Mouse (Mus musculus) adrenal gland, adult (tissue): ENCODE results near the gene Smc1b.

Experiments
- DNase-seq, 2 experiments: peaks; one replicate each; pipeline ENCODE4 v3.0.0; 2022 to 2023; ENCODE audit warnings: low spot score in 1 of 2; ENCODE audit not compliant: inconsistent age in 2 of 2

The Smc1b gene

DNA sequence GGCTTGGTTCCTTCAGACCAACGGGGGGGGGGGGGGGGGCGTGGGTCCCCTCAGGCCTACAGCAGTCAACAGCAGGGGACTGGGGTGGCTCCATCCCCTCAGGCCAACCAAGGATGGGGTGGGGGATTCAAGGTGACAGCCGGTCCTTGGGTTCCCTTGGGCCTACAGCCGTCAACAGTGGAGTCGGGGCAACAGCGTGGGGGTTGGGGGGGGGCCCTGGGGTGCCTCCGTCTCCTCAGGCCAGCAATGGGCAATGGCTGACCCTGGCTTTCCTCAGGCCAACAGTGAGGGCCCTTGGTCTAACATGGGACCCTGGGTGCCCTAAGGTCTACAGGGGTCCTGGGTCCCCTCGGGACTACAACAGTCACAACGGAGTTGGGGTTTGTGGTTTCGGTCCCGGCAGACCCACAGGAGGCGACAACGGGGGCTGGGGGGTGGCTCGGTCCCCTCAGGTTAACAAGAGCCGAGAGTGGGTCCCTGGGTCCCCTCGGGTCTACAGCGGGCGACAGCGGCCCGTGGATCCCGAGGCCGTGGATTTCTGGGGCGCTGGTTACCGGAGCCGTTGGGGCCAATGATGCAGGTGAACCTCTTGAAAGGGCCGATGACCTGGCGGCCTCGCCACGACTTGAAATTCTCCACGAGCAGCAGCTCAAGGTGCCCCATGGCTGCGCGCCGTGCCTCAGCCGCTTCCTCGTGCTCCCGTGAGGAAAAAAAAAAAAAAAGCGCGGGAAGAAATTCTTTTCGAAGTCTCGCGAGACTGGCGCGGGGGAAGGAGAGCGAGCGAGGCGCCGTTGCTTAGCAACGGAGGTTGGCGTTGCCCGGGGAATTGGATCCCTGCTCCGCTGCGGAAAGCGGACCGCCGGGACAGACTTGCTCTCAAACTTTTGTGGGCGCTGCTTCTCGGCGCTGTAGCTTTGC, at the start of gene Smc1b, which contains the start of gene Ribc2:
Smc1b (minus strand) TSS at position 690 of the 918 bp plus-strand sequence.
Ribc2 (plus strand) TSS at position 804 of the 918 bp plus-strand sequence.
- peak; percentile 36 to 69 for DNase-seq

DNA sequence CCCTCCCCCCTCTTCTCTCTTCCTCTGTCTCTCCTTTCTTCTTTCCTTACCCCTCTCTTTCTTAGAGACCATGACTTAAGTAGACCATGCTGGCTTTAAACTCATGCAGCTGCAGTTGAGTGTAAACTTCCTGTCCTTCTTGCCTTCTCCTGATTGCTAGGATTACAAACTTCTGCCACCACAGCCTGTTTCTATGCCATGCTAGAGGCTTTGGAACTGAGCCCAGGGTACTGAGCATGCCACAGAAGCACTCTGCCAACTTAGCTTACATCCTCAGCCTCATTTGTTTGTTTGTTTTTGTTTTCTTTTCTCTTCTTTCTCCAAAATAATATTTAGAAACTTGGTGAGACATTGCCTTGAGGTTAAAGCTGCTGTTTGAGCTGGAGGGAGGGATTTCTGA, 48.6 kb upstream of the Smc1b start:
- no peak for DNase-seq

DNA sequence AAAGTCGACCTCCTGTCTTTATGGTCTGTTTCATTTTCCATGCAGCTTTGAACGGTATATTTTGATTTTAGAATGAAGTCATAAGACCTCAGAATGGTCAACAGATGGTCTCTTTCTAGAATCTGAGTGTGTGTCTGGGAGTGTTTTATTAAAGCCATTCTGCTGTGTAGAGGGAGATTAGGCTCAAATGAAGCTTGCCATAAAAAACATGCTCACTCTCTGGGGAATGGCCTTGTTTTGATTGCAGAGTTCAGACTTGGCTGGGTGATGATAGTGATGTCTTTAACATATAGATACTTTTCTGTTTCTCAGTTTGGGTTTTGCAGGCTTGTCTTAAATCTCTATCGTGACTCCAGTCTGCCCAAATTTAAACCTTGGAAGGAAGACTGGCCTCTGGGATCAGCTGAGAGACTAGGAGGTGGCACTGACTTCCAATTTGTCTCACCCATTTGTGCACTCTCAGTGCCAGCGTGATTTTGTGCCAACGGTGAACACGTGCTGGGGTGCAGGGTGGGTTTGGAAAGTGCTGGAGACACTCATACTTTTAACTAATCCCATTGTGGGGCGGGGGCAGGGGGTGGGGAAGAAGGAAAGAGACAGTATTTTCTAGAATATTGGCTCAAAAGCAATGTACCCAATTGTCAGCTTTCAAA, 47.9 kb upstream of the Smc1b start:
- DNase-seq, result no peak

DNA sequence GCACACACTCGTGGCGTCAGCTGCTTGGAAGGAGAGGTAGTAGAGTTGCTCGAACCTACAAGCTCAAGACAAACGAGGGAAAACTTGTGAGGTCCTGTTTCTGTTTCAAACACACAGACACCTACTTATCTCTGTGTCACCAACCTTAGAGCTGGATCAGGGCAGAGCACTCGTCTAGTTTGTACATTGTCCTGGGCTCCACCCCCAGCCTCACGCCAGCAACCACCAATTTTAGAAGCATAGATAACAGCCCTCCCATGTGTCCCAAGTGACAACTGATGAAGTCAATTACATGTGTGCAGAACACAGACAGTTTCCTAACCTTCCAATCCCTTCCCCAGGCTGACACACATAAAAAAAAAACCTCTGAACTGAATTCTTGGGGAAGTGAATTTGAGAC, 46.4 kb upstream of the Smc1b start:
- DNase-seq, result no peak

DNA sequence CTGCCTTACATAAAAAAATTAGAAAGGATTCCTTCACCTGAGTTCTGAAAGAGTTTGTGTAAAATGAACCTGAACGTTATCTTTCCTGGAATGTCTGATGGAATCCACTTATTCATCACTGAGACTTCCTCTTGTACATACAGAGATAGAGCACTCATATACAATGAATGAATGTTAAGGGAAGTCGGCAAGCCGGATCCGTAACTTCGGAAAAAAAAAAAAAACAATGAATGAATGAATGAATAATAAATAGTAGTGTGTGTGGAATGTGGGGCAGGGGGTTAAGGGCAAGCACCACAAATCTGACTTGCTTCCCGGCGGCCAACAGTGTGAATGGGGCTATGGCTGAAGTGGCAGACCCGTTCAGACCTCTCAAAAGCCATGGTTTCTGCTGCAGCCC, 45.8 kb upstream of the Smc1b start:
- peak in 1 of 2 experiments; percentile 23 for DNase-seq

DNA sequence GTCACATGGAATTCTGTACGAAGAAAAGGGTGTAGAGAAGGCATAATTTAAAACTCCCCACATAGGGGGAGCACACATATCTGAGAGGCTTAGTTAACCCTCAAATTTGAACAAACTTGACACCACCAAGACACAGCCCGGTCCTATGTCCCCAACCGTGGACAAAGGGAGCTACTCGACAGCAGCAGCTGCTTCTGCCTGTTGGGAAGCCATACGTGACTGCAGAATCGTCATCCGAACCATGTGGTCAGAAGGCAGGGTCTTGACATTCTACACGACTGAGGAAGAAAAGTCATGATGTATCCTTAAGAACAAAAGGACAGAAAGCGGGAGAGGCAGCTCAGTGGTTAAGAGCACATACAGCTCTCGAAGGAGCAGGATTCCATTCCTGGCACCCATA, 42.3 kb upstream of the Smc1b start:
- no peak for DNase-seq

DNA sequence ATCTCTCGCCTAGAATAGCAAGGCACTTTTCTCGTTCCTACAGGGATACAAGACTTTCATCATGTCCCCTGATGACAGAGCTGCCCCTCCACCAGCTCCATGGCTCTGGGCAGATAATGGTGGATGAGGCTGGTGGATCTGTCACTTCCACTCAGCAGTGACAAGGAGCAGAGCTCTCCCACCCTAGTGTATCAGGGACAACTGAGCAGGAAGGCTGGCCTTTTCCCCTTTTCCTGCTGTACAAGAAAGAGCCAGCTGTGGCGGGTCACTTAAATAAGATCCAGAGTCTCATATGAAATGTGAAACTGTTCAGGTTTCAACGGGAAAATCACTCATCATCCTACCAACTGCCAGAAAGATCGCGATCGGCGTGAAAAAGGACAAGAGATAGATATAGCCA, 41.7 kb upstream of the Smc1b start:
- DNase-seq, result peak in 1 of 2 experiments; percentile 29

DNA sequence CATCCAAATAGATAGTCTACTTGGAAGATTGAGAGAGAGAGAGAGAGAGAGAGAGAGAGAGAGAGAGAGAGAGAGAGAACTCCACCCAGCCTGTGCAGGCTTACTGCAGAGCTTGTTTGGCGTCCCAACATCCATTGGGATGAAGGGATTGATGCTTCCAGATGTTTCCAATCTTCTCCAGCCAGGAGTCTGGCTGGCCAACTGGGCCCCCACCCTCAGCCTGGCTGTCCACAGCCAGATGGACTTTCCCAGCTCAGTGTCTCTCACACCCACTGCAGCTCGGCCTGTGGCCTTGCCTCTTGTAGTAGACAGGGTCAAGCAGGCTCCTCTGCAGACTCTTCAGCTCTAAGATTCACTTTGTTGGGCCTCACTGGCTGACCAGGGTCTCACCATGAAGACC, 40.3 kb upstream of the Smc1b start:
- DNase-seq, result no peak

DNA sequence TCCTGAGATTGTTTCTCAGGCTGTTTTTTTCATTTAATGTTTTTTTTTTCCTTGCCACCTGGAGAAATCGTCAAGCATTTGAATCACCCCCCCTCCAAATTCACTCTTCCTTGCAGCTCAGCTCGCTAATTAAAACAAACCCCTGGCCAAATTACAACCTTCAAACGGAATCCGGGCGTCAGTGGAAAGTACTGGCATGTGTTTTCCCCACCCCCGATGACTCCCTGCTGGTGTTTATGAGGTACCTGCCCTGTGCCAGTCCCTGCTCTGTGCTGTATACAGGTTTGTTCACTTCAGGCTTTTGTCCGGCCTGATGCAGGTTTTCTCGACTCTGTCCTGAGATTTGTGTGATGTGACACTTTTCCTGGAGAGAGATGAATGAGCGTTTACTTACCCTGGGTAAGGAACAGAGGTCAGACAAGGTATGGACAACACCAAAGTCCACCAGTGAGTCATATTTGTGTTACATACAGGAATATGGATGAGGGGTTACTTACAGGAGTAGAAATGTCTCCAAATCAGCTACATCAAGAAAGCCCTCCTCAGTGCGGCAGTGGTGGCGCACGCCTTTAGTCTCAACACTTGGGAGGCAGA, 35.4 kb upstream of the Smc1b start:
- DNase-seq, result no peak

DNA sequence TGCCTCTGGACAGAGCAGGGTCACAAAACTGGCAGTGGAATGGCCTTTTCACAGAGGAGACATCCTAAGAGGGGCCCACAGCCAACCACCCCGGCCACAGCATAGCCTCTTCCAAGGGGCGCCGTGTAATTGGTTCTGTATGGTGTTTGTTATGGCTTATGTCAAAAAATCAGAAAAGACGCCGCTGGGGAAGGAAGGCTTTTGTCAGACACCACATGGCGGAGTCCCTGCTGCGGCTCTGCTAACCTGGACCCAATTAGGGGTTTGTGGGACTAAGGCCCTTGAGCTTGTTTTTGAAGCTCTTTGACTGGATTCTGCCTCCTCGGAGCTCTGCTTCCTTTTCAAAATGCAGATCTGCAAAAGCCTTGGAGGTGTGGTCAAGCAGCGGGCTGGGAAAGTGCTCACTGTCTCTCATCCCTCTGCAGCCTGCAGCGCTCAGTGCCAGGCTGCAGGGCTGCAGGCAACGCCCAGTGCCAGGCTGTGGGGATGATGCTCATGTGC, 34.7 kb upstream of the Smc1b start:
- DNase-seq, result no peak

DNA sequence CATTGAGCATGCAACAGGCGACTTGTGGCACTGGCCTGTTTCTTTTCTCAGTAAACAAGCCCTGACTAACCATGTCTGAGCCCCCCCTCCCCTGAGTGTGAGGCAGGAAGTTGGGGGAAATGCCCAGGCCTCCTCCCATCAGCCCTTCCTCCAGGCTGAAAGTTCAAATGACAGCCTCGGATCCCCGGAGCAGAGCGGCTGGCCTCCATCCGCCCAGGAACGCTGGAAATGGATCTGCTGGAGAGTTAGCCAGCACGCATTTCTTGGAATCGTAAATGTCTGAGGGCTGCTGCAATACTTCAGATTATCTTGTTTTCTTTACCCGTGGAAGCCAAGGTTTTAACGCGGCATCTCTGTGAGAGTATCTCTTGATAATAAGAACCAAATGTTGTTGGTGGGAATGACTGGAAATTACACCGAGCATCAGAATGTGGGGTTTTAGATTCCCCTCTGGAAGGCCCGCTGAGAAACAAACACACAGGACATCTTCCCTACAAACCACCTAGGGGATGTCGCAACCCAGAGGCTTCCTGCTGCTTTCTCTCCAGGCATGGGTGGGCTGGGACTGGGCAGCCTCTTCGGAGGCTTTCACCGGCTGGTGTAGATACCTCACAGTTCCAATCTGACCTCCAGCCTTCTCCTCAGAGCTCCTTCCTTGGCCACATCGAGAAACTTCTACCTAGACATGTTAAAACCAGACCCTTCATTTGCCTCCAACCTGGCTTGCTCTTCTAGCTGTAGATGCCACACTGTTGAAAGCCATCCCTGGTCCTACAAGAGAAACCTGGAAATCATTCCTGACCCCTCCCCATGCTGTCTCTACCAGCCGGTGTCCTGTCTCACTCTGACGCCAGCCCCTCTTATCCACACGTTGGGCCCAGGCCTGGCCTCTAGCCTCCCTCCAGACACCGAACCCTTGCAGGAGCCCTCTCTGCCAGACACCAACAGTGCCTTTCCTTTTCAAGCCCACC, 31.2 kb upstream of the Smc1b start:
- no peak for DNase-seq

DNA sequence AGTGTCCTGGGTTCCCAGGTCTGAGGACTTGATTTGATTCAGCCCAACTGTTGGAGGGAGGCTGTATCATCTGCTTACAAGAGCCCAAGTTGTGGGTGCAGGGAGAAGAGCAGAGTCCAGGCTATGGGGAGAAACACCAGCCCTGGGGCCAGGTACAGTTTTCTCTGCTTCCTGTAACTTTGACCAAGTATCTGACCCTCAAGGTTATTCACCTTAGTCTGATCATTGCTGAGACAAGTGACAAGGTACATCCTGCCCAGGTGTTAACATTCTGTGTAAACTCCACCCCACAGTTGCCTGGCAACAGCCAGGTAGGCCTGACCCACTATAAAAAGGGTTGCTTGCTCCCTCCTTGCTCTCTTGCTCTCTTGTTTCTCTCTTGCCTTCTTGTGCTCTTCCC, 29.7 kb upstream of the Smc1b start:
- no peak for DNase-seq

DNA sequence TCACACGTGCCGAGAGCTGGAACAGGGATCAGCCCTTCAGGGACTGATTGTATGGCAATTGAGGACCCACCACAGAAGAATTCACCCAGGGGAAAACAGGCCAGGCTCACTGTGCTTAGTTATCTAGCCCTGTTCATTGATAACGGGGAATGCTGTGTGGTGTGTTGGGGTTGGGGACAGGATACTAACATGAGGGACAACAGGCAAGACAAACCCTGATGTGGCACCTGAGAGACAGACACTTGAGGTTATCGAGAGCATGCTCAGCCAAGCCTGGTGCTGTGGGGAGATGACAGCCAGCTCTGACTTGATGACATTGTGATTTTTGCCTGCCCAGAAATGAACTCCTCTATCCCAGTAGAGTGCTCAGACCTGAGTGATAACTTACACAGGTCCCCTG, 24.4 kb upstream of the Smc1b start:
- DNase-seq, result no peak

DNA sequence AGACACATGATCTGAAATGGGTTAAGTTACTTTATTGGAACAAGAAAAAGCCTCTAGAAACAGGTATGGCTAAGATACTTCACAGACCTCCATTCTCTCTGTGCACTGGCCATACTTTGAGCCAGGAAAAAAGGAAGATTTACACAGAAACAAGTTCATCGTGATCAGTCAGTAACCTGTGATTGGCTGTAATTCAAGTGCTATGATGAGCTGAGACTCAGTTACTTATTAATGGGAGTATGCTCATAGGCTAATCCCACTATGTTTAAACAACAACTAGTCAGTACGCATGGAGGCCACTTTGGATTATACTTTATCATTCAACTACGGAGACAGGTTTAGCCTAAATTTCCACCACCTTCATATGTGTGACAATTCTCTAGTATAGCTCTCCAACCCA, 22.3 kb upstream of the Smc1b start:
- no peak for DNase-seq

DNA sequence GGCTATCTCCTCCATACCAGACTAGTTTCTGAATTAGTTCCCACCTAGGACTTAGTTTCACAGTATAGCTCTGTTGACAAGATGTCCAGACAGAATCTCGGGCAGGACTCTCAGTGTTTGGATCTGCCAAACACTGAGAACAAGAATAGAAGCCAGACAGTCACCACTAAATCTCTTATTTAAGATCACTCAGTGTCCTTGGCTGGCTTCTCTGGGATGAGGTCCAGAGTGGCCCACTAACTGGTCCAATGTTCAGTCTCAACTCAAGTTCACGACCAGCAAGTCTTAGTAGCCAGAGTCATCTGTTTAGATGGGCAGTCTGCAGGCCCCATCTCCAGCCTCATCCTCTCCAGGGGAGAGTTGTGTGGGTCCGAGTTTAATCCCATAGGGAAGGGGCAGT, 20.8 kb upstream of the Smc1b start:
- DNase-seq, result peak in 1 of 2 experiments; percentile 35

DNA sequence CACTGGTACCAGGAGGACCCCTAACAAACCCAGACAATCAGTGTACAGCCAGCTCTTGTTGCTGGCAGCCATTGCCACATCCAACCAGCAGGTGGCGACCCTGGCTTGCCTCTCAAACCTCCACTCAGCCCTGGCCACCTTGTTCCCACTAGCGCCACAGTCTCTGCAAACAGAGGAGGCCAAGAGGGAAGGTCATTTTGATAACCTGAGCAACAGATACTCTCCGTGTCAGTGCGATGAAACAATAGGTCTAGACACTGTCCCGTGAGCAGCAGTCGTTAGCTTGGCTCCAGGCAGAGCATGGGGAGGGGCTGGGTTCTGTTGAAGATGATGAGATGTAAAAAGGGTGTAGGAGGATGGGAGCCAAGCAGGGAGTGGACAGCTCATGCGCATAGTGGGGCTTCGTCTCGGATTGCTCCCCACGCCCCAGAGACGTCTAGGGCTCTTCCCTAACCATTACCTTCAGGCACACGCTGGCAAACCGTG, 19.7 kb upstream of the Smc1b start:
- DNase-seq, result peak; percentile 66 to 85

DNA sequence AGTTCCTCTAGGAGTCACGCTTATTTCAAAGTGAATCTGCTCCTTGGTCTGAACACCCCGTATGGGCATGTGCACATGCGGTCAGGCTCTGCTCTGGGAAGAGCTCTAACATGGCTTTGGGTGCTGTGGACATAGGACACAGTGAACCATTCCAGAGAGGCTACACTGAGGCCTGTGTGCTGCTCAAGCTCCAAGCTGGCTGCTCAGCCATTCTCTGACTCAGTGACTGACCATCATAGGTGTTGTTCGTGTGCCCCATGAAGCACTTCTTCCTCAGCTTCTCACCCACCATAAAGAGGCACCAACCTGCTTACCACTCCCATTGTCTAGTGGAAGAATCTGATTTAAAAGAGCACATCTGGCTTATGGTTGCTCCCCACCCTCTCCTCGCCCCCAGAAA, 12.5 kb upstream of the Smc1b start:
- DNase-seq, result no peak

DNA sequence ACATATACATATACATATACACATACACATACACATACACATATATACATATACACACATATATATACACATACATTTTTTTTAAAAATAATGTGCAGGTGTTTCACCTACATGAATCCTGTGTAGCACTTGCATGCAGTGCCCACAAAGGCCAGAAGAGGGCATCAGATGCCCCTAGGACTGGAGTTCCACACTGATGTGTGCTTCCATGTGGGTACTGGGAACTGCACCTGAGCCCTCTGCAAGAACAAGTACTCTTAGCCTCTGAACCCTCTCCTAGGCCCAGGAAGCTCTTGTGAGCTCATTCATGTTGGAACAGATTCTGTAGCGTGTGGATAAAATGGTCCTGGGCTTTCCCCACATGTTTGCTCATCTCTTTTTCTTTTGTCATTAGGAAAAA, 12.0 kb upstream of the Smc1b start:
- no peak for DNase-seq

DNA sequence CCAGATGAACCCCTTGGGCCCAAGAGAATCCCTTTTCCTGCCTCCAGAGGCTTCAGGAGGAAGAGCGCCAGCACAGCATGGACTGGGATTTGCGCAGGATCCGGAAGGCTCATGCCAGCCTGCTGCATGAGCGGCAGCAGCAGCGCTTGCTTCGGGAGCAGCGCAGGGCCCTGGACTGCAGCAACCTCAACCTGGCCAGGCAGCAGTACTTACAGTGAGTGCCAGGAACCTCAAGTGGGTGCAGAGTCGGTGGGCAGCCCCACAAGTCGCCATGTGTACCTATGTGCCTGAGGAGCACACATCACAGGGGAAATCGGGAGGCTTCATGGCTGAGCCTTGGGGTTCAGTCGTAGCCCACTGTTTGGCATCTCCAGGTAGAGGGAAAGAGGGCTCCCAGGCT, 11.4 kb upstream of the Smc1b start:
- no peak for DNase-seq

DNA sequence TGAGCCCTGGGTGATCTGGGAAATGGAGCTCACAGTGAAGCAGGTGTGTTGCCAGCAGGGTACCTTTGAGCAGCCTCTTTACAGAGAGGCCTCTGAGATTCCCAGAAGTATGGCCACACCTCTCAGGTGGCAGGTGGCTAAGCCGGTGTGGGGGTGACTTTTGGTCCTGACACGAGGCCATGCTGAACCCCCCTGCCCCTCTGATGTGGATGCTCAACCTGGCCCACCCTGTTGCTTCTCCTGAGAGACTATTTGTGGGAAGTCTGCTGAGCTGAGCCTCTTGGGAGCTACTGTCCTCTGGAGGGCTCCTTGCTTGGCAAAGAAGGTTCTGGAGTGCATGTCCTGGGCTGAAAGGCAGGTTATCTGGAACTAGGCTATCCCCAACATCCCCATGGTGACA, 10.7 kb upstream of the Smc1b start:
- DNase-seq, result no peak
